Mouse (Mus musculus): ENCODE measurements around the gene Itga6. TPM values are rescaled to one million over a fixed set of nuclear protein-coding genes. Genes with fewer than 3 reads are reported as not detected.
"Not testable (repeated sequence)": the region's sequence is repeated elsewhere in the genome, so short reads cannot be mapped to it uniquely, and the experiment has no call there.

Gene Itga6
- polyA plus RNA-seq, 1 experiment from 2014 or later: 22.3 TPM

GRCm38 (mm10) chr2:71895596-71896286 is 150.3 kb downstream of the Itga6 start:
- no peaks in the 10 kb centered on the region for H3K9me3 ChIP-seq (ENCODE audit: control insufficient read depth, low read length)
- no peak overlapping the region for H3K9ac ChIP-seq (ENCODE audit: low read depth, low read length)
- no peaks in the 10 kb centered on the region for H3K4me1 ChIP-seq (replicated peaks; ENCODE audit: control insufficient read depth, insufficient read depth, low read length)
- H3K4me3 ChIP-seq (ENCODE audit: low read depth, low read length): no peak overlapping the region
- no peaks in the 10 kb centered on the region for H3K27me3 ChIP-seq (replicated peaks; ENCODE audit: control insufficient read depth, insufficient read depth, low read length)
- H3K27ac ChIP-seq (ENCODE audit: low read depth, low read length): no peak overlapping the region
- peaks cover 41% of the 10 kb centered on the region for H3K36me3 ChIP-seq (ENCODE audit: control insufficient read depth, insufficient read depth, low read length)
- WGBS: 92% methylated on average over 13 of the region's 13 CpGs
- no peak overlapping the region for H3K4me2 ChIP-seq
- DNase-seq (ENCODE audit: low spot score): no peak
- ATAC-seq (replicated peaks; ENCODE audit: low FRiP score): no peak

- Histone ChIP-seq H3K4me3 (ENCODE audit: low read depth, low read length) (no peak overlapping the region), H3K4me2 (no peak overlapping the region), H3K9ac (ENCODE audit: low read depth, low read length) (no peak overlapping the region), H3K27me3 (replicated peaks; ENCODE audit: control insufficient read depth, insufficient read depth, low read length) (no peaks in the 10 kb centered on the region), H3K4me1 (replicated peaks; ENCODE audit: control insufficient read depth, insufficient read depth, low read length) (no peaks in the 10 kb centered on the region), H3K27ac (ENCODE audit: low read depth, low read length) (no peak overlapping the region), H3K9me3 (ENCODE audit: control insufficient read depth, low read length) (no peaks in the 10 kb centered on the region), H3K36me3 (ENCODE audit: control insufficient read depth, insufficient read depth, low read length) (peaks cover 36% of the 10 kb centered on the region)
- ATAC-seq (replicated peaks; ENCODE audit: low FRiP score): no peak
- no peak for DNase-seq (ENCODE audit: low spot score)
- WGBS: 89% methylated on average over 12 of the region's 12 CpGs
These were observed 152.0 kb downstream of the Itga6 start for GRCm38 (mm10) chr2:71897420-71897819.

- WGBS: 58% methylated on average over 8 of the region's 8 CpGs
- H3K4me1 ChIP-seq (replicated peaks; ENCODE audit: control insufficient read depth, insufficient read depth, low read length): no peaks in the 10 kb centered on the region
- DNase-seq (ENCODE audit: low spot score): no peak
- no peak overlapping the region for H3K27ac ChIP-seq (ENCODE audit: low read depth, low read length)
- H3K4me3 ChIP-seq (ENCODE audit: low read depth, low read length): no peak overlapping the region
- H3K4me2 ChIP-seq: no peak overlapping the region
- no peak for ATAC-seq (replicated peaks; ENCODE audit: low FRiP score)
- no peaks in the 10 kb centered on the region for H3K27me3 ChIP-seq (replicated peaks; ENCODE audit: control insufficient read depth, insufficient read depth, low read length)
- no peak overlapping the region for H3K9ac ChIP-seq (ENCODE audit: low read depth, low read length)
- peaks cover 27% of the 10 kb centered on the region; the same call in 1 of the 2 replicates for H3K36me3 ChIP-seq (ENCODE audit: control insufficient read depth, insufficient read depth, low read length)
- H3K9me3 ChIP-seq (ENCODE audit: control insufficient read depth, low read length): no peaks in the 10 kb centered on the region
These were observed 153.0 kb downstream of the Itga6 start for GRCm38 (mm10) chr2:71898335-71898856.

- ATAC-seq (replicated peaks; ENCODE audit: low FRiP score): no peak
- Histone ChIP-seq H3K9me3 (ENCODE audit: control insufficient read depth, low read length) (no peaks in the 10 kb centered on the region), H3K9ac (ENCODE audit: low read depth, low read length) (no peak overlapping the region), H3K4me1 (replicated peaks; ENCODE audit: control insufficient read depth, insufficient read depth, low read length) (no peaks in the 10 kb centered on the region), H3K27ac (ENCODE audit: low read depth, low read length) (no peak overlapping the region), H3K4me2 (no peak overlapping the region), H3K36me3 (ENCODE audit: control insufficient read depth, insufficient read depth, low read length) (peaks cover 24% of the 10 kb centered on the region; the same call in 1 of the 2 replicates), H3K4me3 (ENCODE audit: low read depth, low read length) (no peak overlapping the region), H3K27me3 (replicated peaks; ENCODE audit: control insufficient read depth, insufficient read depth, low read length) (no peaks in the 10 kb centered on the region)
- DNase-seq (ENCODE audit: low spot score): no peak
- 91% methylated on average over 15 of the region's 15 CpGs for WGBS
These were observed 154.5 kb downstream of the Itga6 start for GRCm38 (mm10) chr2:71899886-71900285.

GRCm38 (mm10) chr2:71905154-71905553 is 159.7 kb downstream of the Itga6 start:
- Histone ChIP-seq H3K9ac (ENCODE audit: low read depth, low read length) (no peak overlapping the region), H3K36me3 (ENCODE audit: control insufficient read depth, insufficient read depth, low read length) (peaks cover 10% of the 10 kb centered on the region; the same call in 1 of the 2 replicates), H3K4me3 (ENCODE audit: low read depth, low read length) (no peak overlapping the region), H3K27ac (ENCODE audit: low read depth, low read length) (no peak overlapping the region), H3K27me3 (replicated peaks; ENCODE audit: control insufficient read depth, insufficient read depth, low read length) (no peaks in the 10 kb centered on the region), H3K4me1 (replicated peaks; ENCODE audit: control insufficient read depth, insufficient read depth, low read length) (no peaks in the 10 kb centered on the region), H3K9me3 (ENCODE audit: control insufficient read depth, low read length) (no peaks in the 10 kb centered on the region), H3K4me2 (no peak overlapping the region)
- no peak for ATAC-seq (replicated peaks; ENCODE audit: low FRiP score)
- WGBS: 91% methylated on average over 7 of the region's 7 CpGs
- DNase-seq (ENCODE audit: low spot score): no peak

- H3K9ac ChIP-seq (ENCODE audit: low read depth, low read length); ATAC-seq (replicated peaks; ENCODE audit: low FRiP score); H3K4me2 ChIP-seq; H3K9me3 ChIP-seq (ENCODE audit: control insufficient read depth, low read length); H3K36me3 ChIP-seq (ENCODE audit: control insufficient read depth, insufficient read depth, low read length); H3K4me1 ChIP-seq (replicated peaks; ENCODE audit: control insufficient read depth, insufficient read depth, low read length); H3K4me3 ChIP-seq (ENCODE audit: low read depth, low read length); H3K27me3 ChIP-seq (replicated peaks; ENCODE audit: control insufficient read depth, insufficient read depth, low read length); DNase-seq (ENCODE audit: low spot score); H3K27ac ChIP-seq (ENCODE audit: low read depth, low read length): not testable (repeated sequence)
- WGBS: 90% methylated on average over 8 of the region's 8 CpGs
These were observed 160.9 kb downstream of the Itga6 start for GRCm38 (mm10) chr2:71906356-71906755.

Other genes with a start within 250 kb of the Itga6 start
- 1.1 and 2.2 TPM in 2 replicates for gene Dlx1, start 217.5 kb upstream of the Itga6 start, polyA plus RNA-seq (2014; fragmentation: Nextera tagmentation; extraction: Ambion mirVana)
- 0.19 and 0.65 TPM in 2 replicates for gene Dlx2, start 198.9 kb upstream of the Itga6 start, polyA plus RNA-seq (2014; fragmentation: Nextera tagmentation; extraction: Ambion mirVana)
- 133 and 144 TPM in 2 replicates for gene Pdk1, start 127.6 kb downstream of the Itga6 start, polyA plus RNA-seq (2014; fragmentation: Nextera tagmentation; extraction: Ambion mirVana)
- gene Rapgef4, start 235.6 kb downstream of the Itga6 start, polyA plus RNA-seq (2014; fragmentation: Nextera tagmentation; extraction: Ambion mirVana): 3.9 and 4.2 TPM in 2 replicates

Measured in liver, embryonic 11.5 days (tissue).